Mouse (Mus musculus): ENCODE data around the gene Tbc1d10b. TPM values are rescaled to one million over a fixed set of nuclear protein-coding genes. Genes with fewer than 3 reads are reported as not detected.

The Tbc1d10b gene
- total and polyA plus RNA-seq, 3 experiments: 37.4 to 70.3 TPM; not detected in 1

- H3K4me1 ChIP-seq (ENCODE audit: control insufficient read depth in 1 of 2, insufficient read depth in 2 of 2, low read length in 2 of 2): peaks cover 4 to 14% of the 10 kb centered on the region in 2 experiments; a peak in 2 of 4 replicates
- TF ChIP-seq TCF12 (IDR thresholded peaks at IDR 0.05; ENCODE audit: low read depth, low read length) (0 out of 2 replicates have a peak, but pooled peaks have one; percentile 8), MYC (IDR thresholded peaks at IDR 0.05; ENCODE audit: low read depth, low read length) (no peak), TAL1 (IDR thresholded peaks at IDR 0.05; ENCODE audit: low read length) (no peak), SIN3A (IDR thresholded peaks at IDR 0.05; ENCODE audit: low read length) (no peak), NELFE (IDR thresholded peaks at IDR 0.05; ENCODE audit: low read depth, low read length) (no peak), RCOR1 (IDR thresholded peaks at IDR 0.05; ENCODE audit: low read depth, low read length) (0 out of 2 replicates have a peak, but pooled peaks have one; percentile 7), E2F4 (IDR thresholded peaks at IDR 0.05; ENCODE audit: borderline replicate concordance, low read depth, low read length) (no peak), GATA1 (IDR thresholded peaks at IDR 0.05; ENCODE audit: low read depth, low read length) (no peak), KAT2A (conservative IDR thresholded peaks at IDR 0.05; ENCODE audit: low read depth, low read length) (no peak), POLR2AphosphoS2 (IDR thresholded peaks at IDR 0.05; ENCODE audit: low read length) (no peak), SMC3 (IDR thresholded peaks at IDR 0.05; ENCODE audit: low read depth, low read length) (no peak), ZKSCAN1 (IDR thresholded peaks at IDR 0.05; ENCODE audit: low read depth, low read length) (no peak), RAD21 (IDR thresholded peaks at IDR 0.05; ENCODE audit: low read depth, low read length) (no peak), ZMIZ1 (IDR thresholded peaks at IDR 0.05; ENCODE audit: low read depth, low read length) (no peak), MAZ (IDR thresholded peaks at IDR 0.05; ENCODE audit: low read depth, low read length) (no peak), CHD1 (IDR thresholded peaks at IDR 0.05; ENCODE audit: low read depth, low read length) (0 out of 2 replicates have a peak, but pooled peaks have one; percentile 34), ETS1 (IDR thresholded peaks at IDR 0.05; ENCODE audit: low read depth, low read length) (0 out of 2 replicates have a peak, but pooled peaks have one; percentile 7), NRF1 (IDR thresholded peaks at IDR 0.05; ENCODE audit: insufficient read depth, low read depth, low read length, poor library complexity, severe bottlenecking) (no peak), GABPA (IDR thresholded peaks at IDR 0.05; ENCODE audit: low read depth, low read length) (no peak), MEF2A (IDR thresholded peaks at IDR 0.05; ENCODE audit: extremely low read depth, insufficient replicate concordance, low read depth, low read length, poor library complexity, severe bottlenecking) (peak; percentile 37; the same call in 1 of the 2 replicates), USF1 (IDR thresholded peaks at IDR 0.05; ENCODE audit: low read depth, low read length) (no peak), ZC3H11A (IDR thresholded peaks at IDR 0.05; ENCODE audit: low read depth, low read length) (no peak), CHD2 (IDR thresholded peaks at IDR 0.05; ENCODE audit: low read length) (no peak), MXI1 (IDR thresholded peaks at IDR 0.05; ENCODE audit: low read depth, low read length) (no peak), POLR2AphosphoS5 (IDR thresholded peaks at IDR 0.05; ENCODE audit: borderline replicate concordance, low read depth, low read length) (no peak), MAX (IDR thresholded peaks at IDR 0.05; ENCODE audit: low read length) (no peak), ELF1 (IDR thresholded peaks at IDR 0.05; ENCODE audit: low read depth, low read length) (no peak), MYB (IDR thresholded peaks at IDR 0.05; ENCODE audit: low read depth, low read length) (no peak), BHLHE40 (IDR thresholded peaks at IDR 0.05; ENCODE audit: borderline replicate concordance, low read depth, low read length) (peak; percentile 78), JUND (IDR thresholded peaks at IDR 0.05; ENCODE audit: low read depth, low read length) (no peak), MAFK (IDR thresholded peaks at IDR 0.05; ENCODE audit: borderline replicate concordance, low read depth, low read length) (no peak), EP300 (IDR thresholded peaks at IDR 0.05; ENCODE audit: low read depth in 1 of 2, low read length in 2 of 2) (peak in 1 of 2 experiments; percentile 26; a peak in 1 of 4 replicates), CTCF (IDR thresholded peaks at IDR 0.05 in 2 of 3, conservative IDR thresholded peaks at IDR 0.05 in 1 of 3; ENCODE audit: control insufficient read depth in 1 of 3, insufficient read depth in 1 of 3, low read depth in 2 of 3, low read length in 3 of 3, poor library complexity in 1 of 3, severe bottlenecking in 1 of 3) (peak in 1 of 3 experiments; percentile 23; a peak in 1 of 6 replicates)
- peak overlapping the region; percentile 64 to 70 for H3K4me3 ChIP-seq (ENCODE audit: control insufficient read depth in 1 of 2, insufficient read depth in 1 of 2, low read depth in 2 of 2, low read length in 2 of 2)
- no peak for DNase-seq (ENCODE audit: low read depth, low spot score)
- H3K27ac ChIP-seq (ENCODE audit: control insufficient read depth, low read depth, low read length): peak overlapping the region; percentile 97
- no peaks in the 10 kb centered on the region for H3K9me3 ChIP-seq (replicated peaks; ENCODE audit: insufficient read depth, low read length)
- H3K27me3 ChIP-seq (ENCODE audit: control insufficient read depth in 1 of 2, insufficient read depth in 2 of 2, low read length in 2 of 2): no peaks in the 10 kb centered on the region
- peaks cover 17% of the 10 kb centered on the region for H3K79me2 ChIP-seq (ENCODE audit: control insufficient read depth, insufficient read depth, low read length, poor library complexity)
- H3K9ac ChIP-seq (ENCODE audit: control insufficient read depth, low read depth, low read length, poor library complexity, severe bottlenecking): peak overlapping the region; percentile 92
- peaks cover 4 to 15% of the 10 kb centered on the region in 2 experiments for H3K36me3 ChIP-seq (ENCODE audit: control insufficient read depth in 1 of 2, insufficient read depth in 2 of 2, low read length in 2 of 2)
Measured at GRCm38 (mm10) chr7:127243361-127243867, 35.1 kb upstream of the Tbc1d10b start.

All from MEL (cell line).